Mouse (Mus musculus) embryonic facial prominence, embryonic 12.5 days (tissue): ENCODE results near the gene Fam69a. TPM values are rescaled to one million over a fixed set of nuclear protein-coding genes. Genes with fewer than 3 reads are reported as not detected.

Experiments
- ATAC-seq: fragments of 200-750 bp; cut with Nextera tagmentation; 2 replicates; pipeline ENCODE4 v1.8.0; 2017; ENCODE audit not compliant: insufficient number of reproducible peaks, insufficient read depth, low FRiP score, low TSS enrichment
- H3K27ac ChIP-seq: fragments of 300-500 bp; sonication (generic); 2 replicates; pipeline ENCODE4 v1.5.1; 2016; ENCODE audit warnings: mild to moderate bottlenecking
- H3K27me3 ChIP-seq: fragments of 300-500 bp; sonication (generic); 2 replicates; pipeline ENCODE4 v1.6.1; 2016; ENCODE audit warnings: mild to moderate bottlenecking, moderate library complexity
- H3K36me3 ChIP-seq: fragments of 300-500 bp; sonication (generic); 2 replicates; pipeline ENCODE4 v1.6.1; 2016; ENCODE audit warnings: mild to moderate bottlenecking
- H3K4me1 ChIP-seq: fragments of 300-500 bp; sonication (generic); 2 replicates; pipeline ENCODE4 v1.6.1; 2016
- H3K4me2 ChIP-seq: fragments of 300-500 bp; sonication (generic); replicated peaks from 2 replicates; pipeline ENCODE4 v1.6.1; 2016; ENCODE audit warnings: mild to moderate bottlenecking, moderate library complexity
- H3K4me3 ChIP-seq: fragments of 300-500 bp; sonication (generic); 2 replicates; pipeline ENCODE4 v1.5.1; 2016; ENCODE audit warnings: mild to moderate bottlenecking
- H3K9ac ChIP-seq: fragments of 300-500 bp; sonication (generic); 2 replicates; pipeline ENCODE4 v1.6.1; 2016; ENCODE audit warnings: mild to moderate bottlenecking, moderate library complexity
- H3K9me3 ChIP-seq: fragments of 300-500 bp; sonication (generic); 2 replicates; pipeline ENCODE4 v1.6.1; 2016; ENCODE audit warnings: mild to moderate bottlenecking, moderate library complexity
- WGBS: fragments of 180-500 bp; shearing (Covaris S2); methylation state at CpG from one replicate; pipeline ENCODE4 v1.1.7; 2016; 5-methylcytosine and 5-hydroxymethylcytosine counted together
- polyA plus RNA-seq: library from polyadenylated mRNA; unstranded; fragments of >200 nt; fragmentation: Nextera tagmentation; extraction: Ambion mirVana; gene quantifications from 2 replicates; pipeline ENCODE4 v1.2.1, GENCODE M21; 2016

Gene Fam69a
- polyA plus RNA-seq, 1 experiment from 2014 or later: 24.8 TPM

- Histone ChIP-seq H3K9me3 (no peaks in the 10 kb centered on the region), H3K27me3 (no peaks in the 10 kb centered on the region), H3K9ac (no peak overlapping the region), H3K27ac (no peak overlapping the region), H3K4me2 (no peak overlapping the region), H3K4me1 (0 out of 2 replicates have a peak, but pooled peaks cover 11% of the 10 kb centered on the region), H3K36me3 (no peaks in the 10 kb centered on the region), H3K4me3 (no peak overlapping the region)
- WGBS: 81% methylated on average over 2 of the region's 2 CpGs
- ATAC-seq: no peak
Measured at GRCm38 (mm10) chr5:107964031-107964758, 22.7 kb downstream of the Fam69a start.

- no peak overlapping the region for H3K27ac ChIP-seq
- no peaks in the 10 kb centered on the region for H3K36me3 ChIP-seq
- 70% methylated on average over 16 of the region's 16 CpGs for WGBS
- no peak overlapping the region for H3K9ac ChIP-seq
- 0 out of 2 replicates have a peak, but pooled peaks cover 11% of the 10 kb centered on the region for H3K4me1 ChIP-seq
- no peaks in the 10 kb centered on the region for H3K27me3 ChIP-seq
- no peak overlapping the region for H3K4me3 ChIP-seq
- no peak overlapping the region for H3K4me2 ChIP-seq
- no peak for ATAC-seq
- no peaks in the 10 kb centered on the region for H3K9me3 ChIP-seq
Measured at GRCm38 (mm10) chr5:107961438-107962251, 25.2 kb downstream of the Fam69a start.

GRCm38 (mm10) chr5:107960532-107961202 lies 26.2 kb downstream of the Fam69a start:
- H3K9me3 ChIP-seq: no peaks in the 10 kb centered on the region
- H3K4me1 ChIP-seq: 0 out of 2 replicates have a peak, but pooled peaks cover 8% of the 10 kb centered on the region
- ATAC-seq: no peak
- H3K27ac ChIP-seq: no peak overlapping the region
- H3K36me3 ChIP-seq: no peaks in the 10 kb centered on the region
- no peak overlapping the region for H3K4me3 ChIP-seq
- no peak overlapping the region for H3K9ac ChIP-seq
- WGBS: 72% methylated on average over 14 of the region's 14 CpGs
- no peaks in the 10 kb centered on the region for H3K27me3 ChIP-seq
- H3K4me2 ChIP-seq: no peak overlapping the region

- no peaks in the 10 kb centered on the region for H3K36me3 ChIP-seq
- no peak overlapping the region for H3K4me2 ChIP-seq
- ATAC-seq: no peak
- H3K4me3 ChIP-seq: no peak overlapping the region
- 91% methylated on average over 8 of the region's 8 CpGs for WGBS
- no peaks in the 10 kb centered on the region for H3K9me3 ChIP-seq
- H3K27me3 ChIP-seq: no peaks in the 10 kb centered on the region
- H3K27ac ChIP-seq: no peak overlapping the region
- H3K4me1 ChIP-seq: 0 out of 2 replicates have a peak, but pooled peaks cover 8% of the 10 kb centered on the region
- H3K9ac ChIP-seq: no peak overlapping the region
Measured at GRCm38 (mm10) chr5:107959624-107960300, 27.1 kb downstream of the Fam69a start.

- Histone ChIP-seq H3K27me3 (no peaks in the 10 kb centered on the region), H3K9me3 (no peaks in the 10 kb centered on the region), H3K36me3 (no peaks in the 10 kb centered on the region), H3K9ac (no peak overlapping the region), H3K4me1 (no peaks in the 10 kb centered on the region), H3K4me2 (no peak overlapping the region), H3K27ac (no peak overlapping the region), H3K4me3 (no peak overlapping the region)
- WGBS: 78% methylated on average over 5 of the region's 5 CpGs
- ATAC-seq: no peak
Measured at GRCm38 (mm10) chr5:107950643-107951042, 36.2 kb downstream of the Fam69a start.

GRCm38 (mm10) chr5:107949607-107950006 lies 37.3 kb downstream of the Fam69a start:
- no peak overlapping the region for H3K9ac ChIP-seq
- H3K36me3 ChIP-seq: no peaks in the 10 kb centered on the region
- no peaks in the 10 kb centered on the region for H3K9me3 ChIP-seq
- no peak overlapping the region for H3K27ac ChIP-seq
- H3K4me2 ChIP-seq: no peak overlapping the region
- 89% methylated on average over 3 of the region's 3 CpGs for WGBS
- H3K4me3 ChIP-seq: no peak overlapping the region
- H3K27me3 ChIP-seq: no peaks in the 10 kb centered on the region
- H3K4me1 ChIP-seq: no peaks in the 10 kb centered on the region
- no peak for ATAC-seq

GRCm38 (mm10) chr5:107948899-107949298 lies 38.0 kb downstream of the Fam69a start:
- no peak for ATAC-seq
- Histone ChIP-seq H3K4me2 (no peak overlapping the region), H3K36me3 (no peaks in the 10 kb centered on the region), H3K27me3 (no peaks in the 10 kb centered on the region), H3K9me3 (no peaks in the 10 kb centered on the region), H3K9ac (no peak overlapping the region), H3K27ac (no peak overlapping the region), H3K4me1 (no peaks in the 10 kb centered on the region), H3K4me3 (no peak overlapping the region)
- WGBS: 91% methylated on average over 1 of the region's 1 CpGs

- Histone ChIP-seq H3K9ac (no peak overlapping the region), H3K27ac (no peak overlapping the region), H3K9me3 (no peaks in the 10 kb centered on the region), H3K4me1 (no peaks in the 10 kb centered on the region), H3K4me3 (no peak overlapping the region), H3K27me3 (no peaks in the 10 kb centered on the region), H3K36me3 (no peaks in the 10 kb centered on the region), H3K4me2 (no peak overlapping the region)
- 79% methylated on average over 2 of the region's 2 CpGs for WGBS
- no peak for ATAC-seq
Measured at GRCm38 (mm10) chr5:107947548-107947947, 39.3 kb downstream of the Fam69a start.

GRCm38 (mm10) chr5:107946475-107946874 lies 40.4 kb downstream of the Fam69a start:
- H3K9me3 ChIP-seq: no peaks in the 10 kb centered on the region
- WGBS: 89% methylated on average over 1 of the region's 1 CpGs
- no peak overlapping the region for H3K4me2 ChIP-seq
- H3K36me3 ChIP-seq: no peaks in the 10 kb centered on the region
- H3K27ac ChIP-seq: no peak overlapping the region
- no peaks in the 10 kb centered on the region for H3K4me1 ChIP-seq
- H3K9ac ChIP-seq: no peak overlapping the region
- ATAC-seq: no peak
- no peaks in the 10 kb centered on the region for H3K27me3 ChIP-seq
- no peak overlapping the region for H3K4me3 ChIP-seq

- no peaks in the 10 kb centered on the region for H3K9me3 ChIP-seq
- no peaks in the 10 kb centered on the region for H3K36me3 ChIP-seq
- 84% methylated on average over 6 of the region's 6 CpGs for WGBS
- no peak overlapping the region for H3K4me3 ChIP-seq
- no peaks in the 10 kb centered on the region; the same call in 1 of the 2 replicates for H3K4me1 ChIP-seq
- no peak overlapping the region for H3K4me2 ChIP-seq
- no peak overlapping the region for H3K9ac ChIP-seq
- H3K27ac ChIP-seq: no peak overlapping the region
- no peak for ATAC-seq
- no peaks in the 10 kb centered on the region for H3K27me3 ChIP-seq
Measured at GRCm38 (mm10) chr5:107943526-107943925, 43.4 kb downstream of the Fam69a start.

- Histone ChIP-seq H3K27me3 (no peaks in the 10 kb centered on the region), H3K4me3 (no peak overlapping the region), H3K9me3 (no peaks in the 10 kb centered on the region), H3K36me3 (no peaks in the 10 kb centered on the region), H3K4me2 (no peak overlapping the region), H3K27ac (no peak overlapping the region), H3K9ac (no peak overlapping the region), H3K4me1 (no peaks in the 10 kb centered on the region; the same call in 1 of the 2 replicates)
- WGBS: 88% methylated on average over 1 of the region's 1 CpGs
- no peak for ATAC-seq
Measured at GRCm38 (mm10) chr5:107942941-107943340, 43.9 kb downstream of the Fam69a start.
